Mouse (Mus musculus) CH12.LX (cell line): ENCODE measurements around the gene Mnt. TPM values are rescaled to one million over a fixed set of nuclear protein-coding genes. Genes with fewer than 3 reads are reported as not detected.

Experiments used
- DNase-seq: peaks from one replicate; pipeline ENCODE4 v3.0.0-alpha.2; 2013; ENCODE audit errors: extremely low read depth
- H3K27ac ChIP-seq: 2 replicates; pipeline ENCODE4 v1.5.1; 2012; ENCODE audit warnings: low read depth, mild to moderate bottlenecking, control low read depth, moderate library complexity; ENCODE audit not compliant: insufficient read depth
- H3K27me3 ChIP-seq: replicated peaks from 2 replicates; pipeline ENCODE3; 2012; ENCODE audit warnings: inconsistent platforms
- H3K36me3 ChIP-seq, 2 experiments: replicated peaks in 1 of 2; 2 replicates each; pipeline versions ENCODE3 to v1.6.1; 2012; ENCODE audit warnings: inconsistent platforms in 1 of 2, low read length in 1 of 2, mild to moderate bottlenecking in 1 of 2, mixed read lengths in 1 of 2, moderate library complexity in 1 of 2; ENCODE audit not compliant: control insufficient read depth in 1 of 2, insufficient read depth in 1 of 2
- H3K4me1 ChIP-seq, 2 experiments: 2 replicates each; pipeline ENCODE4 v1.6.1; 2012; ENCODE audit warnings: inconsistent platforms in 1 of 2, moderate library complexity in 1 of 2; ENCODE audit not compliant: insufficient read depth in 2 of 2, control insufficient read depth in 1 of 2
- H3K4me2 ChIP-seq: 2 replicates; pipeline ENCODE4 v1.6.1; 2012; ENCODE audit warnings: low read depth, mild to moderate bottlenecking, control low read depth; ENCODE audit not compliant: poor library complexity, insufficient read depth, severe bottlenecking
- H3K4me3 ChIP-seq, 3 experiments: fragments of 150-350 bp in 1 of 3; sonication (generic) in 1 of 3; replicated peaks in 1 of 3; 2 replicates each; pipeline versions ENCODE3 to v1.5.1; 2011 to 2012; ENCODE audit warnings: low read depth in 2 of 3, low read length in 2 of 3, mild to moderate bottlenecking in 2 of 3, moderate library complexity in 2 of 3, control low read depth in 1 of 3, improper control_type of control experiment in 1 of 3, inconsistent platforms in 1 of 3, mixed read lengths in 1 of 3; ENCODE audit not compliant: poor library complexity in 1 of 3
- H3K79me2 ChIP-seq: replicated peaks from 2 replicates; pipeline ENCODE4 v1.6.1; 2012; ENCODE audit warnings: mild to moderate bottlenecking, moderate library complexity; ENCODE audit not compliant: control insufficient read depth, poor library complexity, insufficient read depth, severe bottlenecking; ENCODE audit errors: extremely low read depth
- H3K9ac ChIP-seq: 2 replicates; pipeline ENCODE4 v1.6.1; 2012; ENCODE audit warnings: low read depth, mild to moderate bottlenecking, control low read depth, moderate library complexity; ENCODE audit not compliant: insufficient read depth
- H3K9me3 ChIP-seq: replicated peaks from 2 replicates; pipeline ENCODE3; 2012; ENCODE audit warnings: low read length, inconsistent platforms, mixed read lengths
- CHD1 ChIP-seq: IDR thresholded peaks from 2 replicates; pipeline ENCODE4 v1.6.1; 2012; ENCODE audit warnings: low read depth, low read length, improper control_type of control experiment, inconsistent platforms
- CHD2 ChIP-seq: IDR thresholded peaks from 2 replicates; pipeline ENCODE4 v1.6.1; 2011; ENCODE audit warnings: low read length, improper control_type of control experiment
- EP300 ChIP-seq: IDR thresholded peaks from 2 replicates; pipeline ENCODE4 v1.6.1; 2011; ENCODE audit warnings: low read length, improper control_type of control experiment
- ETS1 ChIP-seq: conservative IDR thresholded peaks from 2 replicates; pipeline ENCODE4 v1.6.1; 2012; ENCODE audit warnings: low read depth, mild to moderate bottlenecking, inconsistent platforms, low read length, improper control_type of control experiment, moderate library complexity
- GABPA ChIP-seq: IDR thresholded peaks from 2 replicates; pipeline ENCODE4 v1.6.1; 2012; ENCODE audit warnings: low read depth, low read length, improper control_type of control experiment, inconsistent platforms; ENCODE audit not compliant: insufficient replicate concordance
- HCFC1 ChIP-seq: IDR thresholded peaks from 2 replicates; pipeline ENCODE4 v1.6.1; 2012; ENCODE audit warnings: low read depth, mild to moderate bottlenecking, inconsistent platforms, low read length, improper control_type of control experiment
- JUN ChIP-seq: IDR thresholded peaks from 2 replicates; pipeline ENCODE4 v1.6.1; 2011; ENCODE audit warnings: low read depth, mild to moderate bottlenecking, low read length, improper control_type of control experiment, moderate library complexity; ENCODE audit not compliant: insufficient read depth
- KAT2A ChIP-seq: IDR thresholded peaks from 2 replicates; pipeline ENCODE4 v1.6.1; 2012; ENCODE audit warnings: low read length, improper control_type of control experiment, inconsistent platforms; ENCODE audit not compliant: insufficient replicate concordance
- MAFK ChIP-seq: IDR thresholded peaks from 2 replicates; pipeline ENCODE4 v1.6.1; 2011; ENCODE audit warnings: low read length, improper control_type of control experiment; ENCODE audit not compliant: insufficient replicate concordance
- MAX ChIP-seq: IDR thresholded peaks from 2 replicates; pipeline ENCODE4 v1.6.1; 2011; ENCODE audit warnings: low read length, improper control_type of control experiment
- MAZ ChIP-seq: IDR thresholded peaks from 2 replicates; pipeline ENCODE4 v1.6.1; 2012; ENCODE audit warnings: low read depth, mild to moderate bottlenecking, inconsistent platforms, low read length, improper control_type of control experiment, moderate library complexity
- MEF2A ChIP-seq: IDR thresholded peaks from 2 replicates; pipeline ENCODE4 v1.6.1; 2014; ENCODE audit warnings: low read depth, mild to moderate bottlenecking, inconsistent platforms, low read length, improper control_type of control experiment, borderline replicate concordance
- MXI1 ChIP-seq: IDR thresholded peaks from 2 replicates; pipeline ENCODE4 v1.6.1; 2011; ENCODE audit warnings: mild to moderate bottlenecking, low read depth, low read length, improper control_type of control experiment
- NELFE ChIP-seq: IDR thresholded peaks from 2 replicates; pipeline ENCODE4 v1.6.1; 2011; ENCODE audit warnings: low read depth, low read length, improper control_type of control experiment
- NRF1 ChIP-seq: IDR thresholded peaks from 2 replicates; pipeline ENCODE4 v1.6.1; 2014; ENCODE audit warnings: low read depth, mild to moderate bottlenecking, inconsistent platforms, low read length, improper control_type of control experiment, moderate library complexity
- PAX5 ChIP-seq: IDR thresholded peaks from 2 replicates; pipeline ENCODE4 v1.6.1; 2012; ENCODE audit warnings: low read length, inconsistent platforms, mixed read lengths
- RAD21 ChIP-seq: IDR thresholded peaks from 2 replicates; pipeline ENCODE4 v1.6.1; 2011; ENCODE audit warnings: low read depth, mild to moderate bottlenecking, low read length, improper control_type of control experiment, moderate library complexity
- RCOR1 ChIP-seq: conservative IDR thresholded peaks from 2 replicates; pipeline ENCODE4 v1.6.1; 2012; ENCODE audit warnings: low read depth, mild to moderate bottlenecking, inconsistent platforms, low read length, improper control_type of control experiment
- SIN3A ChIP-seq: IDR thresholded peaks from 2 replicates; pipeline ENCODE4 v1.6.1; 2012; ENCODE audit warnings: low read length, improper control_type of control experiment, inconsistent platforms
- TCF12 ChIP-seq: IDR thresholded peaks from 2 replicates; pipeline ENCODE4 v1.6.1; 2014; ENCODE audit warnings: low read depth, mild to moderate bottlenecking, inconsistent platforms, low read length, improper control_type of control experiment
- UBTF ChIP-seq: IDR thresholded peaks from 2 replicates; pipeline ENCODE4 v1.6.1; 2012; ENCODE audit warnings: low read depth, mild to moderate bottlenecking, inconsistent platforms, low read length, improper control_type of control experiment, moderate library complexity
- USF2 ChIP-seq: conservative IDR thresholded peaks from 2 replicates; pipeline ENCODE4 v1.6.1; 2011; ENCODE audit warnings: low read depth, low read length, improper control_type of control experiment
- ZC3H11A ChIP-seq: IDR thresholded peaks from 2 replicates; pipeline ENCODE4 v1.6.1; 2012; ENCODE audit warnings: low read depth, mild to moderate bottlenecking, inconsistent platforms, low read length, improper control_type of control experiment
- dilution Hi-C: fragments of 300-500 bp; cut with MboI; formaldehyde crosslinking; loops from 2 replicates; pipeline ENCODE4 v1.14.3; 2020; ENCODE audit warnings: low sequenced_read_pairs; ENCODE audit not compliant: extremely low pct_unique_long_range_greater_than_20kb, extremely low pct_ligation_motif_present
- in situ Hi-C: fragments of 300-500 bp; cut with MboI; formaldehyde crosslinking; loops from 3 replicates; pipeline ENCODE4 v1.14.3; 2019; ENCODE audit warnings: low sequenced_read_pairs, low pct_ligation_motif_present, low pct_unique_long_range_greater_than_20kb, mixed read lengths
- polyA plus RNA-seq: library from polyadenylated mRNA; unstranded; fragments of >175 nt; gene quantifications from 2 replicates; pipeline ENCODE4 v1.2.1, GENCODE M21; 2012; ENCODE audit warnings: low read depth; ENCODE audit not compliant: insufficient read length
- total RNA-seq, 2 experiments: library from RNA; depleted of rRNA; stranded (reverse); fragments of 300-350 nt in 1 of 2; fragments of >200 nt in 1 of 2; gene quantifications; 2 replicates each; pipeline ENCODE4 v1.2.3; 2012 to 2014

The Mnt gene
- total and polyA plus RNA-seq, 3 experiments: 1.6 to 30.6 (median 4.7) TPM

GRCm38 (mm10) chr11:74847919-74848521 is 17.3 kb downstream of the Mnt start (continued):
- TF ChIP-seq NELFE: peak; percentile 68; the same call in 1 of the 2 replicates
- 0 out of 2 replicates have a peak, but pooled peaks have one; percentile 59 for TF ChIP-seq TCF12
- TF ChIP-seq MEF2A: peak; percentile 76
- no peak for TF ChIP-seq JUN
- no peak for TF ChIP-seq USF2
- TF ChIP-seq CHD2: peak; percentile 28; the same call in 1 of the 2 replicates
- TF ChIP-seq EP300: 0 out of 2 replicates have a peak, but pooled peaks have one; percentile 35
- TF ChIP-seq MAFK: peak; percentile 59; the same call in 1 of the 2 replicates
- no peak; the same call in none of the 2 replicates for TF ChIP-seq RAD21
- peak; percentile 94 for TF ChIP-seq ZC3H11A

DNA sequence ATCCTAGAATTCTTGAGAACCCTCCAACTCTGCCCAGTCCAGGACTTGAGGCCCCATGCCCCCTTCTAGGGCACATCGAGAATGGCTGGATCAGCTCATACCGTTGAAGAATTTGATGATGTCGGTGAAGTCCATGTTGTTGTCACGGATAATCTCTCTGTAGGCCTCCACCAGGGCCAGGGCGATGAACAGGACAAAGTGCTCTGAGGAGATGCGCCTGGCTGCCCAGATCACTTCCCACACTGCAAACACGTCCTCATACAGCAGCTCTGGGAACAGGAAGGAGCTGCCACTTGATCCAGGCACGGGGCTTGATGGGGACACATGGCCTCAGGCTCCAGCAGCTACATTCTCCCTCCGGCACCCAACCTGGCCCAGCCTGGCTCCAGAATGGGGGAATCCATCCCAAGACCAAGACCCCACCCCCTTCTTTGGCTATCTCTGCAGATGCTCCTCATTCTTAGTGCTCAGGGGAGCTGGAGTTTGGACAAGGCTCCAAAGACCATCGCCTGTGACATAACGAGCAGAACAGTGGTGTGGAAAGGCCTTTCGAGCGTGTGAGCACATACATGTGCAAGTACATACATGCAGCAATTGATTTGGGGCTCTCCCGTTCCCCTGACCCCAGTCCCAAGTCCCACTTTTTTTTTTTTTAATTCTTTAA is 20.4 kb downstream of the Mnt start:
- Histone ChIP-seq H3K27ac (no peak overlapping the region), H3K9ac (no peak overlapping the region), H3K4me2 (no peak overlapping the region), H3K79me2 (no peaks in the 10 kb centered on the region), H3K36me3 (peaks cover 0 to 42% of the 10 kb centered on the region in 2 experiments), H3K9me3 (no peaks in the 10 kb centered on the region), H3K27me3 (no peaks in the 10 kb centered on the region), H3K4me3 (no peak overlapping the region), H3K4me1 (peaks cover 0 to 19% of the 10 kb centered on the region in 2 experiments; a peak in 2 of 4 replicates)
- no peak for DNase-seq
- TF ChIP-seq MAZ (no peak), RCOR1 (no peak), MAX (no peak), GABPA (no peak), UBTF (no peak), PAX5 (no peak), ETS1 (no peak), HCFC1 (no peak), CHD1 (no peak), KAT2A (no peak), SIN3A (no peak), RAD21 (no peak), EP300 (no peak), MXI1 (no peak), NRF1 (no peak), JUN (no peak), USF2 (no peak)
- in situ Hi-C loops (no loop called here), dilution Hi-C loops (no loop called here)
